Comparison of ENCODE assay signal across 21 mouse cellular contexts in the genomic region with DNA sequence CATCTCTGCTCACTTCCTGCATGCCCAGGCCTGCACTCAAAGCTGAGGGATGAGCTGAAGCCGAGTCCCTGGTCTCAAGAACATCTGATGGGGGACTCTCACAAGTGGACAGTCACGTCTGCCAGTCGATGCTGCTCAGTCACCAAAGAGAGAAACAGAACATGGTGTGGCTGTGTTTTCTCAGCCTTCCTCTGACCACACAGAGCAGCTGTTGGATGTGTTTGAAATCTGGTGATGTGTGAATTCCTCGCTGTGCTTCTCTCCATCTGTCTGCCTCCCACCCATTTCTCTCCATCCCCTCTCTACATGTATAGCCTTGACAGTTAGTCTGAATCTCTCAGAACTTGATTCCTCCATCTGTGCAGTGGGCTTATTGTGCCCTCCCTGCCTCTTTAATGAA.
DNase-seq lines count a peak whose midpoint lies in the region; ATAC-seq and TF ChIP-seq lines count a peak whose summit lies in the region.
"Had no signal": no experiment of that assay in that cellular context is flagged by ENCODE, and none has a peak within 500 bp of the region (broad histone marks: within the 10 kb centered on the region; RNA-seq: fewer than 3 reads in every experiment).

No protein-coding gene starts in this region.

- 50% methylated on average over 4 of the region's 4 CpGs for WGBS in intestine, embryonic 15.5 days
- WGBS in intestine, postnatal 0 days, result 63% methylated on average over 4 of the region's 4 CpGs
- WGBS in lung, postnatal 0 days, result 41% methylated on average over 4 of the region's 4 CpGs
- WGBS in limb, embryonic 15.5 days, result 58% methylated on average over 4 of the region's 4 CpGs
- WGBS in hindbrain, embryonic 14.5 days, result 88% methylated on average over 4 of the region's 4 CpGs

- H3K9me3 ChIP-seq in intestine, embryonic 15.5 days, result no peaks in the 10 kb centered on the region
- no peaks in the 10 kb centered on the region for H3K9me3 ChIP-seq in intestine, postnatal 0 days (ENCODE audit: control insufficient read depth)
- H3K9me3 ChIP-seq in lung, postnatal 0 days (ENCODE audit: low read length), result no peaks in the 10 kb centered on the region
- no peaks in the 10 kb centered on the region for H3K9me3 ChIP-seq in limb, embryonic 15.5 days
- no peaks in the 10 kb centered on the region for H3K9me3 ChIP-seq in hindbrain, embryonic 14.5 days (ENCODE audit: control insufficient read depth, low read length)
- H3K9me3 ChIP-seq: embryonic facial prominence, embryonic 12.5 days; forebrain, embryonic 10.5 days; hindbrain, embryonic 10.5 days; liver, embryonic 12.5 days; midbrain, embryonic 13.5 days; stomach, embryonic 15.5 days had no signal

- DNase-seq in lung, postnatal 0 days (ENCODE audit: low spot score), result peak; percentile 25
- DNase-seq in lung, postnatal 10 days, result no peak
- peak; percentile 64 to 81 for DNase-seq in frontal cortex, postnatal 36 days (ENCODE audit: low spot score in 2 of 2)
- DNase-seq in hindbrain, embryonic 14.5 days (ENCODE audit: low spot score), result no peak
- DNase-seq: cerebellum, adult 11-12 months; cerebellum, postnatal 36 days; kidney, postnatal 10 days; thymus, postnatal 25 days had no signal

- H3K27ac ChIP-seq in intestine, embryonic 15.5 days, result peak overlapping the region; percentile 51; the same call in 1 of the 2 replicates
- no peak overlapping the region for H3K27ac ChIP-seq in intestine, postnatal 0 days (ENCODE audit: low read depth, low read length)
- H3K27ac ChIP-seq in lung, postnatal 0 days (ENCODE audit: low read length), result no peak overlapping the region
- H3K27ac ChIP-seq in limb, embryonic 15.5 days, result peak overlapping the region; percentile 54; the same call in 1 of the 2 replicates
- H3K27ac ChIP-seq in hindbrain, embryonic 14.5 days, result no peak overlapping the region
- H3K27ac ChIP-seq: forebrain, embryonic 10.5 days; hindbrain, embryonic 10.5 days; liver, embryonic 12.5 days; macrophage; midbrain, embryonic 13.5 days had no signal

- no peak for TF ChIP-seq EP300 in lung, postnatal 0 days (IDR thresholded peaks at IDR 0.05)

- TF ChIP-seq CTCF in intestine, postnatal 0 days (IDR thresholded peaks at IDR 0.05; ENCODE audit: low read depth), result no peak
- TF ChIP-seq CTCF in lung, postnatal 0 days (IDR thresholded peaks at IDR 0.05), result no peak

- H3K4me3 ChIP-seq in intestine, embryonic 15.5 days (replicated peaks), result no peak overlapping the region
- H3K4me3 ChIP-seq in intestine, postnatal 0 days (ENCODE audit: low read depth, low read length), result no peak overlapping the region
- H3K4me3 ChIP-seq in lung, postnatal 0 days (ENCODE audit: low read depth, low read length), result no peak overlapping the region
- no peak overlapping the region for H3K4me3 ChIP-seq in limb, embryonic 15.5 days
- H3K4me3 ChIP-seq in hindbrain, embryonic 14.5 days (replicated peaks; ENCODE audit: low read length), result no peak overlapping the region
- H3K4me3 ChIP-seq: embryonic facial prominence, embryonic 12.5 days; forebrain, embryonic 10.5 days; hindbrain, embryonic 10.5 days; liver, embryonic 12.5 days; midbrain, embryonic 13.5 days; stomach, embryonic 15.5 days had no signal

- ATAC-seq in intestine, embryonic 15.5 days, result no peak
- ATAC-seq in intestine, postnatal 0 days, result no peak
- ATAC-seq in lung, postnatal 0 days, result peak; percentile 34; the same call in 1 of the 2 replicates
- no peak for ATAC-seq in limb, embryonic 15.5 days (ENCODE audit: insufficient number of reproducible peaks, low FRiP score, low TSS enrichment, low read depth)
- no peak for ATAC-seq in hindbrain, embryonic 14.5 days (ENCODE audit: low FRiP score)
- ATAC-seq: inflammation-experienced regulatory T-cells, adult 6 months; liver, embryonic 12.5 days; midbrain, embryonic 13.5 days had no signal

- no peaks in the 10 kb centered on the region for H3K36me3 ChIP-seq in intestine, embryonic 15.5 days
- no peaks in the 10 kb centered on the region for H3K36me3 ChIP-seq in intestine, postnatal 0 days (ENCODE audit: control insufficient read depth, insufficient read depth)
- no peaks in the 10 kb centered on the region for H3K36me3 ChIP-seq in lung, postnatal 0 days (ENCODE audit: insufficient read depth, low read length)
- H3K36me3 ChIP-seq in limb, embryonic 15.5 days, result no peaks in the 10 kb centered on the region
- no peaks in the 10 kb centered on the region for H3K36me3 ChIP-seq in hindbrain, embryonic 14.5 days (replicated peaks; ENCODE audit: control insufficient read depth, insufficient read depth)
- H3K36me3 ChIP-seq: embryonic facial prominence, embryonic 12.5 days; forebrain, embryonic 10.5 days; G1E; hindbrain, embryonic 10.5 days; liver, embryonic 12.5 days; midbrain, embryonic 13.5 days; stomach, embryonic 15.5 days had no signal

- no peak overlapping the region for H3K9ac ChIP-seq in intestine, embryonic 15.5 days
- H3K9ac ChIP-seq in intestine, postnatal 0 days (ENCODE audit: low read depth, low read length), result no peak overlapping the region
- no peak overlapping the region for H3K9ac ChIP-seq in lung, postnatal 0 days (replicated peaks; ENCODE audit: low read depth)
- no peak overlapping the region for H3K9ac ChIP-seq in limb, embryonic 15.5 days
- H3K9ac ChIP-seq in hindbrain, embryonic 14.5 days, result no peak overlapping the region
- H3K9ac ChIP-seq: embryonic facial prominence, embryonic 12.5 days; liver, embryonic 12.5 days; midbrain, embryonic 13.5 days; stomach, embryonic 15.5 days had no signal

- peaks cover 17% of the 10 kb centered on the region for H3K4me1 ChIP-seq in intestine, embryonic 15.5 days (replicated peaks)
- H3K4me1 ChIP-seq in intestine, postnatal 0 days (replicated peaks; ENCODE audit: control insufficient read depth, insufficient read depth, low read length), result no peaks in the 10 kb centered on the region
- no peaks in the 10 kb centered on the region for H3K4me1 ChIP-seq in lung, postnatal 0 days (ENCODE audit: insufficient read depth, low read depth, low read length)
- peaks cover 32% of the 10 kb centered on the region for H3K4me1 ChIP-seq in limb, embryonic 15.5 days
- H3K4me1 ChIP-seq in hindbrain, embryonic 14.5 days (replicated peaks; ENCODE audit: control insufficient read depth, insufficient read depth, low read length), result peaks cover 13% of the 10 kb centered on the region
- H3K4me1 ChIP-seq: liver, embryonic 12.5 days had no signal

- no peaks in the 10 kb centered on the region for H3K27me3 ChIP-seq in intestine, embryonic 15.5 days (replicated peaks)
- no peaks in the 10 kb centered on the region for H3K27me3 ChIP-seq in intestine, postnatal 0 days (replicated peaks; ENCODE audit: control insufficient read depth, insufficient read depth, low read length)
- H3K27me3 ChIP-seq in lung, postnatal 0 days (replicated peaks; ENCODE audit: insufficient read depth, low read length), result no peaks in the 10 kb centered on the region
- no peaks in the 10 kb centered on the region for H3K27me3 ChIP-seq in limb, embryonic 15.5 days
- no peaks in the 10 kb centered on the region for H3K27me3 ChIP-seq in hindbrain, embryonic 14.5 days (ENCODE audit: control insufficient read depth, insufficient read depth, low read length)
- H3K27me3 ChIP-seq: embryonic facial prominence, embryonic 12.5 days; liver, embryonic 12.5 days; midbrain, embryonic 13.5 days; stomach, embryonic 15.5 days had no signal

- no peak overlapping the region for H3K4me2 ChIP-seq in intestine, embryonic 15.5 days (replicated peaks)
- no peak overlapping the region for H3K4me2 ChIP-seq in intestine, postnatal 0 days (replicated peaks; ENCODE audit: low read depth)
- H3K4me2 ChIP-seq in lung, postnatal 0 days (replicated peaks; ENCODE audit: low read depth, low read length), result no peak overlapping the region
- no peak overlapping the region for H3K4me2 ChIP-seq in limb, embryonic 15.5 days
- no peak overlapping the region for H3K4me2 ChIP-seq in hindbrain, embryonic 14.5 days (replicated peaks)
- H3K4me2 ChIP-seq: embryonic facial prominence, embryonic 12.5 days; heart, embryonic 11.5 days; liver, embryonic 12.5 days; midbrain, embryonic 13.5 days; stomach, embryonic 15.5 days had no signal

Comparison
In these comparisons a context has a peak if more than half of its experiments do, and no peak if none do; other contexts are left out.
1. H3K27ac ChIP-seq: peak in intestine, embryonic 15.5 days (single experiment) and limb, embryonic 15.5 days (single experiment); none in intestine, postnatal 0 days (single experiment), lung, postnatal 0 days (single experiment) and hindbrain, embryonic 14.5 days (single experiment).
2. DNase-seq: peak in lung, postnatal 0 days (single experiment) and frontal cortex, postnatal 36 days (2 of 2); none in lung, postnatal 10 days (single experiment) and hindbrain, embryonic 14.5 days (single experiment).